Mouse (Mus musculus): ENCODE data around the gene Lrrc49.
A peak's percentile ranks its signal among the peaks of the same experiment; 100 is the strongest.

Gene Lrrc49

DNA sequence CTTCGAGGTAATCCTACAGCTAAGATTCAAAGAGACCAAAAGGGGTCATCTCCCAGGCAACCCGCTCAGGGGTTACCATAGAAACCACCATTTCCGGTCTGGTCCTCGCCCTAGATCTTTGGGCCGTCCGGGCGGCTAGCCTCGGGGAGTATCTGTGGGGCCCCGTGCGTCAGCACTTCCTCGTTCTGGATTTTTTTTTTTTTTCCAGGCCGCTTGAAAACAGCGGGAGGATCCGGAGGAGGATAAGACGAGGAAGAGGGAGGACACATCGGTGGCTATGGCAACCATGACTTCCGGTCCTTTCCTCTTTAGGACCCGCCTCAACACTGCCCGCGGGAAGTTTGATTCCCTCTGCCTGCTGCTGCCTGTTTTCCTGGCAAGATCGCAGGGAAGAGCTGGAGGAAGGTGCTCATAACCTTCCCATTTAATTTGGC, at the start of gene Lrrc49:
Lrrc49 (minus strand) TSS at position 268 of the 434 bp plus-strand sequence.
- DNase-seq (ENCODE audit: low spot score): peak; percentile 89

DNA sequence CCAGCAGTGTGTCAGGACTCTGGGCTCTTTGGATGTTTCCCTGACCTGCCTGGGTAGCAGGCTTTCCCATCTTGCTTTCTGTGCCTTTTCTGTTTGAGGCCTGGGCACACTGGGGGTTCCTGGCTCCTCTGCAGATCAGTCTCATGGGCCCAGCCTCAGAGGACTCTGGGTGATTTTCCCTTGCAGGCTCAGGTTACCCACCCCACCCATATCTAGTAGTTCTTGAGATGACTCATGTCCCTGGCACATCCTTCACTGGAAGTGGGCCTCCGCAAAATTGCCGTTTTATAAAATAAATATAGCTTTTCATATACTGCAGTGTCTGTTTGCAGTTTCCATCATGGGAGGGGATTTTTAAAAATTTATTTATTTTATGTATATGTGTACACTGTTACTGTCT, 46.4 kb upstream of the Lrrc49 start:
- DNase-seq (ENCODE audit: low spot score): no peak

DNA sequence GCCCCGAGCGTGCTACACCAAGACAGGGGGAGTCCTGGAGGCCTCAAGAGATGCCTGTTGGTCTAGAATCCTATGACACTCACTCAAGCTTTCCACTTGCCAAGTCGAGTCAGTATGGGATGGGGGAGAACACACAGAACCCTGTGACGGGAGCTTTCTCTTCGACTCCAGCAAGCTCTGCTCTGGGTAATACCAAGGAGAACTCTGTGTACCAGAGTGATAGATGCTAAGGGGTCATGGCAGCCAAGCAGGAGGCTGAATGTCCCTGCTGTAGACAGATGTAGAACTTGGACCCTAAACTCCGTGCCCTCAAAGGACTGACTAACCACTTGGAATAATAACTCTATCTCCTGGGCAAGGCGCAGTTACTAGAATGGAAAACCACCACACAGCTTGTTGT, 37.0 kb upstream of the Lrrc49 start:
- no peak for DNase-seq (ENCODE audit: low spot score)

DNA sequence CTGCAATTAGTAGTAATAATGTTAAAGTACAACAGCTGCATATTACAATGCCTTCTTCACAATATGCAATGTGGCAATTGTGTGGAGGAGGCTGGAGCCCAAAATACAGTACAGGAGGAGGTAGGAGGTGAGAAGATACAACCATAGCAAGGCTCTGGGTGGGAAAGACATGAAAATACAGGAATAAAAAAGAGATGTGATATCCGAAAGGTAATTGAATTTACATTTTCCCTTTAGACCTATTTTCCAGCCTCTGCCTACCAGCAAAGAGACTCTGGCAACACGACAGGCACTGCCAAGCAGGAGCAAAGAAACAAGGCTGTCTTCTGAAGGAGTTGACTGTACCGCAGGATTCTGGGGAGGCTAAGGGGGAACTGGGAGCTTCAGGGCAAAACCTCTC, 31.7 kb upstream of the Lrrc49 start:
- DNase-seq (ENCODE audit: low spot score): no peak

DNA sequence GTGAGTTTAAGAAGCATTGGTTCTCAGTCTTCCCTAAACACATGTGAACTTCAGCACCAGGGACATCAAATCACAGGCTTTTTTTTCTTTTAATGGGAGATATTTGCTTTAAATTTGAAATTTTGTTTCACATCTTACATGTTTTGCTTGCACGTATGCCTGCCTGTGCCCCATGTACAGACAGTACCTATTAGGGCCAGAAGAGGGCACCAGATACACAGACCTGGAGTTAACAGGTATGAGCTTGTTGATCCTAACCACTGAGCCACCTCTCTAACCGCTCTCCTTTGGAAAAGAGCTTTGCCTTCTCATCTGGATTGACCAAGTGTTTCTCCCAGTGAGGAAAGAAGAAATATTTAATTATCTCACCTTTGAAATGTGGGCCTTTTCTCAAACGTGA, 30.3 kb upstream of the Lrrc49 start:
- peak; percentile 56 for DNase-seq (ENCODE audit: low spot score)

DNA sequence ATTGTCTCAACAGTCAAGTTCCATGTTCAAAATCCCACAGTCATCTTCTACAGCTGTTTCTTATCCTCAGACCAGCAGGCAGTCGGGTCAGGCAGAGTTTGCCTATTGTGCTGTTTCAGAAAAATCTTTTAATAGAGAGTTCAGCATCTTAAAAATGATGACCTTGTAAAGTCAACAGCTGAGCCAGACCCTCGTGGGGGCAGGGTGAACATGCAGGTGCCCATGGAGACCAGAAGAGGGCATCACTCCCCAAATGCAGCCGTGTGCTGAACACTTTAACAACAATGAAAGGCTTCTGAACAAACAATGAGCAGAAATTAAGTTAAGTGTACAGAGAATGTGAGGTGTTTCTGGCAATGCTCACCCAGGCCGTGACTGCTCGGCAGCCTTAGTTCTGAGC, 27.9 kb upstream of the Lrrc49 start:
- no peak for DNase-seq (ENCODE audit: low spot score)

DNA sequence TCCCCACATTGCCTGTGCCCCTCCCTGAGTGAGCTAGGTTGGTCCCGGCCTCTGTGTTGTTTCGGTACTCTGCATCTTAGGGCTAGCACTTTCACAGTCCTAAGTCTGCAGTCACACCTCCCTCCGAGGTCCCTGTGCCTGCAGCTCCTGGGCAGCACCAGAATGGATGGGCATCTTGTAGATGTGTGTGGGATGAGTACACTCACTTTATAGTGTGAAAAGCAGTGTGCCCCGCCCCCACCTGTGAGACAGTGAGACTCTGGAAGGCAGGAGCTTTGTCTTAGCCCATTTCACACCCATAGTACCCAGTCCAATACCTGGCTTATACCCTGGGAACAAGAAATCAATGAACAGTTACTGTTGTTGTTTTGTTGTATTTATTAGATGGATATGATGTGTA, 27.3 kb upstream of the Lrrc49 start:
- no peak for DNase-seq (ENCODE audit: low spot score)

DNA sequence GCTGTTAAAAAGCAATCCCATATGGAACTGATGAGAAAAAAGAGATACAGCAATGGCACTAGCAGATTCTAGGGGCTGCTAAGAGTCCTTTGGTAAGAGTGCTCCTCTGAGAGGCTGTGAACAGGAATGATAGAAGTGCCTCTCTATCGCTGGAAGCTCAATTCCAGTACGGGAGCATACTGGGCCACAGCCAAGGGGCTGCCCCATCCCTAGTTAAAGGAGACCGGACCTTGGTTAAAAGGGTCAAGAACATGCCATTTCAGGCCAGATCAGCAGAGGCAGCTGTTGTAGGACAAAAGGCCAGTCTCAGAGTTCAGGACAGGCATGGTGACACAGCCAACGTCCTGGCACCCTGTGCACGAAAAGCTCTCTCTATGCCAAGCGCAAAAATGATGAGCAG, 26.2 kb upstream of the Lrrc49 start:
- no peak for DNase-seq (ENCODE audit: low spot score)

DNA sequence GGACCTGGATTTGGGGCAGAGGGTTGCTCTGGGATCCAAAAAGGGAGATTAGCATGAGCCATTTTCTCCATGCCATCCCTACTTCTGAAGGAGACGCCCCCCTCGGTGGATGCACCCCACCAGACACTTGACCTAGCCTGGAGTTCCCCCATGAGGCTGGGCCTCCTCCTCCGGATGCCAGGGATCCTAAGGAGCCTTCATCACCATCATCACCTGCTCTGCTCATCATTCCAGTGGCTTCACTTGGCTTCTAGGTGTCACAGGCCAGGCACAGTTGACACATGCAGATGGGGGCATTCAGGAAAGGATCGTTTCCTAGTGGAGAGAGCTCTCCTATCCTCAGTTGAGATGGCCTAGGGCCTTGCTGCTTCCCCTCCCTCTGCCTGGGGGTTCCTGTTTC, 25.7 kb upstream of the Lrrc49 start:
- DNase-seq (ENCODE audit: low spot score): no peak

DNA sequence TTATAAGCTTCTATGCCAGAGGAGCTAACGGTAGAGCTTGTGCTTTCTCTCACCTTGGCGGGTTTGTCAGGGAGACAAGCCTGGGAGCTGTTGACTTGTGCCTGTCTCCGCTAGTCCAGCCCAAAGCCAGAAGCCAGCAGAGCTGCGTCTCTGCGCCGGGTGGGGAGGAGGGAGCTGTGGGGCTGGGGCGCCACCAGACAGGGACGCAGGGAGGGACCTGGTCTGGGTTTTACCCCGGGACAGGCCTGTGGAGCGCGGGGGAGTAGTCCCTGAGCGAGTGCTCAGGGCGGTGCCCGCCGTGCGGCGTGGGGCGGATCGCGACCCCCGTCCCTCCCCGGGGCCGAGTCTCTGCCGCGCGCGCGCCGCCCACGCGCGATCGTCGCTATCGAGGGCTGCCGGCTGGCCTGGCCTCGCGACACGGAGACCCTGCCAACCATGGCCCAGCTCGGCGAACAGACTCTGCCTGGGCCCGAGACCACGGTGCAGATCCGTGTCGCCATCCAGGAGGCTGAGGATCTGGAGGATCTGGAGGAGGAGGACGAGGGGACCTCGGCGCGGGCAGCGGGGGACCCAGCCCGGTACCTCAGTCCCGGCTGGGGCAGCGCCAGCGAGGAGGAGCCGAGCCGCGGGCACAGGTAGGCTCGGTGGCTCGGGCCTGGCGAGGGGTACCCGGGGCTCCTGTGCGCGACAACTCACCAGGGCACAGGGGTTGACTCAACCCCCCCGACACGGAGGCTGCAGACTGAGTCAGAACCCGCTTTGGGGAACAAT, 25.0 kb upstream of the Lrrc49 start, which contains the start of gene Larp6:
Larp6 (plus strand) TSS at position 219 of the 771 bp plus-strand sequence.
- peak; percentile 31 for DNase-seq (ENCODE audit: low spot score)

DNA sequence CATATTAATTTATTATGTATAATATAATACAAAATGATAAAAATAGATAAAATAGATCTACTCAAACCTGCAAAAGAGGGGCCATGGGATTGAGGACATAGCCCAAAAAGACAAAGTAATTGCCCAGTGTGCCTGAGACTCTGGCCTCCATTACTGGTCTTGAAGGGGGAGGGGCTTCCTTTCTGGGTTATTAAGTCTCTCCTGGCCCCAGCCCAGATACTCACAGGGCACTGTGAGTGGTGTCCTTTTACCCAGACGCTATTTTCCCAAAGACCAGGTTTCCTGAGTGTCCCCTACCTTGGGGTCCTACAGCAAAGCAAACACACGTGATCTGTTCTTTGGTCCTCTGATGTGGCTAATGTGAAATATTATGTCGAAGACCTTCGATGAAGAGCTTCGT, 24.1 kb upstream of the Lrrc49 start:
- DNase-seq (ENCODE audit: low spot score): no peak

DNA sequence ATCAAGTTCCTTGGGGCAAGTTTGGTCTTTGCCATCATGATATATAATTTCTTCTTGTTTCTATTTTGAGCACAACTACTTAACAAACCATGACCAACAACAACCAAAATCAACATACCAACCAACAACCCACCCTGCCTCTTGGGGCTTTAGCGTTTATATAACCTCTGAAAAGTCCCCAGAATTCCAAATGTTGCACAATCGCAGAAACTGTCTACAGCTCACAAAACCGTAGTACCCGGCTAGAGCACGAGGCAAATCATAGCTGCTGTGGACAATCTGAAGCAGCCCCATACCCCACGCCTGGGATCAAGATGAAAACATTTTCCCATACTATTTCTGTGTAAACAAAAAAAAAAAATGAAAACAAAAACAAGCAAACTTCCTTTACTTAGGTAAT, 21.8 kb upstream of the Lrrc49 start:
- no peak for DNase-seq (ENCODE audit: low spot score)

DNA sequence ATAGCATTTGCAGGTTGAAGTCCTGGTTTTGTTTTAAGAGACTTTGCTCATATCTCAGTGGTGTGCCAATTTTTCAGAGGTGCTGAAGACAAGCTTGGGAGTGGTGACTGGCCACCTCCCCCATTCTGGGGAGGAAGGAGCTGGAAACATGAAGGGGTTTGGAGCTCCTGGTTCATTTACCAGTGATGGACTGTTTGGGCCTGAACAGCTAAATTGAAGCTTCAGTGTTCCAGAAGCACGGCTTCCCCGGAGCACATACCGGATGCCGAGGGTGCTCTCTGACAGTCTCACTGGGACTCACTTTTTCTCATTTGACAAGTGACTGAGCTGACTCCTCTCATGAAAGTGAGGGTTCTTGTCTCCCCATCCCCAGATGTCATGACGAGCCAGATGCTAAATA, 20.6 kb upstream of the Lrrc49 start:
- DNase-seq (ENCODE audit: low spot score): no peak

DNA sequence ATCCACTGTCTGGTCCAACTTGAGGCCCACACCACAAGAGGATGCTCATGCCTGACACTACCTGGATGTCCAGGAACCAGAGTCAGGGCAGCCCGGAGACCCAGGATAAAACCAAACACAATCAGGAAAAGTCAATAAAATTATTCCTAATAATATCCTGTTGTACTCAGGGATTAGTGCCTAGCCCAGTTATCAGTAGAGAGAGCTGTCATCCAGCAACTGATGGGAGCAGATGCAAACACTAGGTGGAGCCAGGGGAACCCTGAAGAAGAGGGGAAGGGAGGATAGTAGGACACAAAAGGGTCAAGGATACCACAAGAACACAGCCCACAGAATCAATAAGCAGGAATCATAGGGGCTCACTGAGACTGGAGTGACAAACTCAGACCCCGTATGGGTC, 19.6 kb upstream of the Lrrc49 start:
- no peak for DNase-seq (ENCODE audit: low spot score)

DNA sequence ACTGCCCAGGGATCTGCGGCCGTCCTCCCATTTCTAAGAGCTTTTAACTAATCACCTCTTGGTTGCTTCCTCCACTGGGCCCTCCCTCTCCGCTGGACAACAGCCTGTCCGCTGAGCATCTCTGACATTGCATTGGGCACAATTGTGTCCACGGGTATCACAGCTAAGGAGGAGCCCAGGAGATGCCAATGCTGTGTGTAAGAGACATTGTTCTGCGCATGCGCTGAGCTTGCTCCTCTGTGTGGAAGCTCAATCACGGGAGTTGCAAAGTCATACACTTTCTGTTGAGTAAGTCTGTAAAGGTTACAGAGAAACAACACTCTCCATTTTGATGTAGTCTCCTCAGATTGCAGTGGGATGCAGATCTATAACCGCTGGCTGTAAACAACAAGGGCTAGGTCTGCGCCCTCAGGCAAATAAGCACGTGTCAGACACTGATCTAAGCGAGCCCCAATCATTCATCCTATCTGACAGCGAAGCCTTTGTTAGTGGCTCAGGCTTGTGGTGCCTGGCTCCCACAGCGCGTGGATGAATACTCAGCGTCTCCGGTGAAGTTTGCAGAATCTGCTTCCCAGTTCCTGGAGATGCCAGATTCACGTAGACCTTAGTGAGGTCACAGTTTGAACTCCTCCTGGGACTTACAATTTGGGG, 11.7 kb upstream of the Lrrc49 start:
- no peak for DNase-seq (ENCODE audit: low spot score)

DNA sequence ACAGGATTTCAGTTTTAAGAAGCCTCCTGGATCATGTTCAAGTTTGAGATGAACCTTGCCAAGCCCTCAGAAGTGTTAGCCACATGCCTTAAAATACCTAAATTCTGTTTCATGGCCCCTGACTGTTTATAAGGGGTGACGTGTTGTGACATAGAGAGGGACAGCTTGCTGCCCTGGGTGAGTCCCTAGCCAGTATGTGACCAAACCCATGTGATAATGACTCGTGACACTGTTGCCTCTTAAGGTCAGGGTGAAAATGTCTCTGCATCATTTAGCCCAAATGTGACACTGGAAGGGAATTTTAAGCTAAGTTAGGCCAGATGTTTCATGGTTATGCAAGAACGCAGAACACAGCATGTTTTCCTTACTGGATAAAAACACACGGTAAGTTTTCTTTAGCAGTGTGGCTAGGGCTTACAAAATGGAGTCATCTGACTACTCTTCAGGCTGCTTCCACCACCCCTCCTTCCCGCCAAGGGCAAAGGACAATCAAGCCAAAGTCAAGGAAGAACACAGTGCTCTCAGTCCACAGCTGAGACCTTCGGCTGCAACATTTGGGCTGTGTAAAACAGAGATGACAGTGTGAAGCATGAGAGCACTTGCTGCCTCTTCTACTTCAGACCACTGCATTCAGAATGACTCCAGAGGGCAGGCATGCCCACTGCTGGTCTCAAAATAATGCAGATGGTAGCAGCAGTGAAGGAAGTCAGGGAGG, 8.5 kb upstream of the Lrrc49 start:
- DNase-seq (ENCODE audit: low spot score): no peak

DNA sequence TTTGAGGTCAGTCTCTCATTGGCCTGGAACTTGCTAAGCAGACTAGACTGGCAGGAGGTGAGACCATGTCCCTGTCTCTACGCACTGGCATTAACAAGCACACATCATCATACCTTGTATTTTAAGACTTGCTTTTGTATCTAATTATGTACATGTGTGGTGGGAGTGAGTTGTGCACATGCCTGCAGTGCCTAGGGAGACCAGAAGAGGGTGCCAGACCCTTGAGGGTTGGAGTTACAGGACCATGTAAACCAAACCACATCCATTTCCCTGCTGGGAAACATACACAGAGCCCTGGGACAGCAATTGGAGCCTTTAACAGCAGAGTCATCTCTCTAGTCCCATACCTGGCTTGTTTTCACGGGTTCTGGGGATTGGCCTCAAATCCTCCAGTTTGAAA, 6.0 kb upstream of the Lrrc49 start:
- no peak for DNase-seq (ENCODE audit: low spot score)

DNA sequence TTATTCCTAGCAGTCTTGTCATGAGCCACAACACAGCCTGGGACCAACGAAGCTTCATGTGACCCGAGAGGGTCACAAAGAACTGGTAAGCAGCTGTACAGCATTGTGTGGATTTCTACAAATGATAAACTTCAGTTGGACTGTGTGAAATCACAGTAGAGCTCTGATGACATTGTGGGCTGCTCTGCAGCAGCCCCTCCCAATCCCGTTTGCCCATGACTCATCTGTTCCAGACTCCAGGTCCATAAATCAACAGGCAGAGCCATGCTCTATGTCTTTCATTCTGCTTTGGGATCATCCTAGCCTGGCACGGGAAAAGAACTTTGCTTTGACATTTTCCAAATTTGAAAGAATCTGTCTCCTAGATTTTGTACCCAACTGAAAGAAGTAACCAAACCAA, 4.7 kb upstream of the Lrrc49 start:
- DNase-seq (ENCODE audit: low spot score): no peak

DNA sequence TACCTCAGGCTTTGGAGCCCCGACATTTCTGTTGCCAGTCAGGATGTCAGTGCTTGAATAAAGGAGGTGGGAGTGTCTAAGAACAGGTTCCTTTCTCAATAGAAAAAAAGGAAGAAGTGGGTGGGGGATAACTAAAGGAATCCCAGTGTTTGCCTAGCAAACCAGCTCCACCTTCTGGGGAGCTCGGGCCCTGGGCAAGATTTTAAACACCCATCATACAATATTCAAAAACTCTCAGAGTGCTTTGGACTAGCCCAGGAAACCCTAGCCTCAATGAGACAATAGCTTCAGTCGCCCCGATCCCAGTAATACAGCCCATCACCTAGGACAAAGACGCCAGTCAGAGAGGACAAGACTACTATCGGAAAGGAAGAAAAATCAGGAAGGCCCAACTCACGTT, 543 bp downstream of the Lrrc49 start:
- no peak for DNase-seq (ENCODE audit: low spot score)

DNA sequence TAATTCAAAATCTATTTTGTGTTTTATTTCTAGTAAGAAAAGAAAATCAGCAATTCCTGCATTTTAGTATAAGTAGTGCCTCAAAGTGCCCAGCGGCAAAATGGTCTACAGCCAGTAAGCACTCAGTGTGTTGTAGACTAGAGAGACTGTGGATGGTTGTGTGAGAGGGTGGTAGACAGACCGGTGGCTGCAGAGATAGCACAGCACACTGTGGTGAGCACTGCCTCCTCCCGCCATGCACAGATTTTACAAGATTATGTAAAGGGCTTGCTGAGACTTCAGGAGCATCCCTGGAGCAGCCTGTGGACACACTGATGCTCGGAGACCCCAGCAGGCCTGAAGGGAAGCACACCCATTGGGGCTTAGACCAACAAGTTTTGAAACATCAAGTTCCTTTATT, 5.2 kb downstream of the Lrrc49 start:
- DNase-seq (ENCODE audit: low spot score): no peak

DNA sequence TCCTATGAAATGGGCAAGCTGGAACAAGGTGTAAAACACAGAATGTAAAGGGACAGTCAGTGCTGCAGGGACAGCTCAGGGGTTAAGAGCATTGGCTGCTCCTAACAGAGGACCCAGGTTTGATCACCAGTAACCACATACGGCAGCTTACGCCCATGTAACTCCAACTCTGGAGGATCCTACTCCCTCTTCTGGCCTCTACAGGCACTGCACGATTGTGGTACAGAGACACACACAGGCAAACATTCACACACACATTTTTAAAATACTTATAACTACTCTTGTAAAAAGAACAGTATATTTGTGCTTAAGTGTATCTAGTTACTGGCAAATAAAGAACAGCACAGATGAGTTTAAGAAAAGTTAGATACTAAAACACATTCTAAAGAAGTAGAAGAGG, 7.0 kb downstream of the Lrrc49 start:
- no peak for DNase-seq (ENCODE audit: low spot score)

DNA sequence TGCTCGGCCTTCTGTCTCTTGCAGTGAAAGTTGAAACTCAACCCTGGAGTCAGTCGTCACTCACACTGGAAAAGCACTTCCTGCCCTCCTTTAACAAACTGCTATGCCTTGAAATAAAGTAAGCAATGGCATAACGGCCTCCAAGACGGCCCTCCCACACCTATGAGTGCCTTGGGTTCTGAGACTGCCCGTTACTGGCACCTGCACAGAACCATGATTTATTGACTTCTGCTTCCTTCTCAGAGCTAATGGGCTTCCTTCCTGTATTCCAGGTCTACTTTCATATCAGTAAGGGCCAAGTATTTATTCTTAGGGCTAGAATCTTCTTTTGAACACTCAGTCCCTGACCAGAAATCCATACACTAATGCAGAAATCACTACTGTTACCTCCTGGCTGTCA, 9.0 kb downstream of the Lrrc49 start:
- no peak for DNase-seq (ENCODE audit: low spot score)

DNA sequence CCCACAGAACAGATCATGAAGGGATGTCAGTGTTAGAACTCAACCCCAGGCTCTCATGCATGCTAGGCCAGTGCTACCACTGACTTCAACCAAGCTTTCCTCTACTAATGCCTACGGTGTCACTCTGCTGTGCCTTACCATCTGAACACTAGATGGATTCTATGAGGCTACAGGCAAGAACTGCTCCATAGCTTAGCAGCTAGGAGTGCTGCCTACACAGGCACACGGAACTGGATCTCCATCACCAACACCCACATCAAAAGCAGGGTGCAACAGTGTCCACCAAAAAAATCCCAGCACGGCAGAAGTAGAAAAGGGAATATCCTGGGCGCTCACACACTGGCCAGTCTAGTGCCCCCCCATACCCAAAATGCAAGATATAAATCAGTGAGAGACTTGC, 11.5 kb downstream of the Lrrc49 start:
- no peak for DNase-seq (ENCODE audit: low spot score)

Data from urinary bladder, postnatal 25 days (tissue).